Mouse (Mus musculus): ENCODE results near the gene Nceh1.

Gene Nceh1

DNA sequence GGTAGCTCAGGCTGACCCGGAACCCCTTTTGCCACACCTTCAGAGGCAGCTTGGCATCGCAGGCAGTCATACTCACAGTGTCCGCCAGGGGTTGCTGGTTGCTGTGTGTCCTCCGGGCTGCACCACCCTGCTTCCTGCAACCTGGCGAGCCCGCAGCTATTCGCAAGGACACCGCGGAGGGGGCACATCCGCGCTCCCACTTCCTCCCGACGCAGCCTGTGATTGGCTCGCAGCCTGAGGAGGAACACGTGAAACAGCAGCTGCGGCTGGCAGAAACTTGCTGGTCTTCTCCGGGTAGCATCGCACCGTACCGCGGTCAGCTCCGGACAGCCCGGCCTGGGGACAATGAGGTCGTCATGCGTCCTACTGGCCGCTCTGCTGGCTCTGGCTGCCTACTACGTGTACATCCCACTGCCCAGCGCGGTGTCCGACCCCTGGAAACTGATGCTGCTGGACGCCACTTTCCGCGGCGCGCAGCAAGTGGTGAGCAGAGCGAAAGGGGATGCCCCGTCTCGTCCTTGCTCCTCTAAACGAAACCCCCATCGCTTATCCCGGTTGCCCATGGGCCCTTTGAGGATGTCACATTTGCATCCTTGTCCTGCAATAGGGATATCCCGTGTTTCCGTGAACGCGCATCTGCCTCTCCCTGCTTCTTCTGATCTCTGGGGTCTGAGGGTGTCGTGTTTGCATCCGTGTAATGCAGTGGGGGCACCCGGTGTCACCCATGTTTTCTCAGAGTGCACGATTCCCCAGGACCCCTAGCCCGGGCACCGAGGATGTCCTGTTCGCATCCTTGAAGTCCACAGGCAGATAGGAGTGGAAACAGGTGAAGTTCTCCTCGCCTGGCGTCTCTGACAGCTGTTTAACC is at the start of gene Nceh1:
Gene Nceh1 (plus strand): TSS at position 233 of the 868 bp plus-strand sequence.
- peak; percentile 90 to 94 for DNase-seq

DNA sequence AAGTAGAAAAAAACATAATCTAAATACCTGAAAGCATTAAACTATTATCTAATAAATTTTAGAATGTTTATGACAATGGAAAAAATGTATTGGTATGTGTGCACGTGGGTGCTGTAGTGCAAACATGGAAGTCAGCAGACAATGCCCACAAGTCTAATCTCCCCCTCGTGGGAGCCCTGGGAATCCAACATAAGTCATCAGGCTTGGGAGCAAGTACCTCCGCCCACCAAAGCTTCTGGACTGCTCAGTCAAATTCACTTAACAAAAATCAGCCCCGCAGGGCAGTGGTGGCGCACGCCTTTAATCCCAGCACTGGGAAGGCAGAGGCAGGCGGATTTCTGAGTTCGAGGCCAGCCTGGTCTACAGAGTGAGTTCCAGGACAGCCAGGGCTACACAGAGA is 42.7 kb upstream of the Nceh1 start:
- no peak for DNase-seq

DNA sequence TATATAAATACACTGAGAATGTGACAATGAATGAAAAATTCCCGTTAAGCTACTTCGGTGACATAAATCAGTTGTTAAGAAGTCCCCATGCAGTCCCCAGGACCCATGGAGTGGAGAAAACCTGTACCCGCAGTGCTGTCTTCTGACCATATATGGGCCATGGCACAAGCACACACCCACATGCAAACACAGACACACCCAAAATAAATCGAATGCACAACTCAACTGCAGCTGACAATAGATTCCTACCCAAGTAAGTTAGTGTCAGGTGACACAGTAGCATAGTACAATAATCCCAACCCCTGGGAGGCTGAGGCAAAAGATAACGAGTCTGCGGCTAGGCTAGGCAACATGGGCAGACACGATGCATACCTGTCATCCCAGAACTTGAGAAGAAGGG is 39.2 kb upstream of the Nceh1 start:
- DNase-seq = no peak

DNA sequence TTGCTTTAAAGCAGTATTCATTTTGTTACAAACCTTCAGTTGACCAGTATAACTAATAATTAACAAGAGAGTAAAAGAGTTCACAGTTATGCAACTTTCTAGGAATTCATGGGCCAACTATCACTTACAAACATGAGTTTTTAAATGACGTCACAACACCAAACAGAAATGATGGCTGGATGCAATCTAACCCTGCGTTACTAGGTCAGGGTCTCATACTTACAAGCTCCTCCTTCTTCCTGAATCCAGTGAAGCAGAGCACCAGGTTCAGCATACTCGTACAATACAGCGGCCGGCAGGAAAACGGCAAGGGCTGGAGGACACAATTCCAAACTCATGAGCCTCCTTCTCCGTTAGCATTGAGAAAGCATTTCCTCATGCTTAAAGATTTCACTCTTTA is 37.0 kb upstream of the Nceh1 start:
- DNase-seq = no peak

- DNase-seq = no peak
Observed at GRCm38 (mm10) chr3:27153191-27153671, 29.5 kb upstream of the Nceh1 start.

GRCm38 (mm10) chr3:27153701-27154209 is 29.0 kb upstream of the Nceh1 start, which contains the start of gene Ect2:
Gene Ect2, minus strand, starts transcription at chr3:27153878.
- DNase-seq = peak; percentile 93 to 94

- DNase-seq = no peak
Observed at GRCm38 (mm10) chr3:27154280-27154679, 28.5 kb upstream of the Nceh1 start.

DNA sequence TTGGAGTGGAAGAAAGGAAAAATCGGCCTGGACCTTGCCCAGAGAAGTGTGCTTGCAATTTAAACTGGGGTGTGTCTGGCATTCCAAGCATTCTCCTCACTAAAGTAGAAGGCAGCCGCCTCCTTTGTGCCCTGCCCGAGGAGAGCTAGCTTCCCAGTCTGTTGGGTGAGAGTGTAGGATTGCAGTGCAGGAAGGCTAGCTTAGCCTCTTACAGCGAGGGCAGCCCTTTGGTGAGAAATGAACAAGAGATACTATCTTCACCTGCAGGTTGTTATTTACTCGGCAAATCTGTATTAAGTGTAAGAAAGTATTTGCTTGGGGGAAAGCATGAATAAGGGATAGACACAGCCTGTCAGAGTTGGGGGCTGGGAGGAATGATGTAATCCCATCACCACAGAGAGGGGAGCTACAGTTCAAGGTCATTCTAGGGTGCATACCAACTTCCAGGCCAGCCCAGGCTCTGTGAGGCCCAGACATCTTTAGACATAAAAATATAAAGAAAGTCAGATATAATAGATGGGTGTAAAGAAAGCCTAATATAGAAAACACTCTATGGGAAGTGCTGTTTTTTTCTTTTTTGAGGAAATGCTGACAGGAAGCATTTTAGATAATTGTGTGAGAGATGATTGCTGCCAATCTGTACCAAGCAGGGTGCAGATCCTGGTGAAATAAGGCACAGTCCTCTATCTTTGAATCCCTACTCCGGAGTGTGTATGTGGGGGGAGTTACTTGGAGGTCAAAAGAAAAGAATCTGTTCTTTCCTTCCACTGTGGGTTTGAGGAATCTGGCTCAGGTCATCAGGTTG is 27.5 kb upstream of the Nceh1 start:
- no peak for DNase-seq

- DNase-seq = no peak
Observed at GRCm38 (mm10) chr3:27155856-27156593, 26.7 kb upstream of the Nceh1 start.

GRCm38 (mm10) chr3:27156594-27156949 is 26.2 kb upstream of the Nceh1 start:
- DNase-seq = no peak

DNA sequence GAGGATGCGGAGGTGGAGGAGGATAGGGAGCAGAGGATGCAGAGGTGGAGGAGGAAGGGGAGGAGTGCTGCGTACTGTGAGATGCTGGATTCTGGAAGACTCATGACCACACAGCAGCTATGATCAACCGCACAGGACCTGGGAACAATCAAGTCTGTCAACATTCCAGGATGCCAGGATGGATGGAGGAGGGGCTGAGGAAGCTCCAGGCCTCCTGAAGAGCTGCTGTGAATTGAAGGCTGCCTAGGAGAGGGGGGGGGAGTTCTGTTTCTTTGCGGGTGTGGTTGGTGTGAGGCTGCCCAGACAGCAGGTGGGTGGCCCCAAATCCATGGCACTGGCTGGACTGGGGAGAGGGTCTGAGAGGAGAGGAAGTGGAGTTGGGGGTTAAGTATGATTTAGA is 23.9 kb upstream of the Nceh1 start:
- DNase-seq = no peak

DNA sequence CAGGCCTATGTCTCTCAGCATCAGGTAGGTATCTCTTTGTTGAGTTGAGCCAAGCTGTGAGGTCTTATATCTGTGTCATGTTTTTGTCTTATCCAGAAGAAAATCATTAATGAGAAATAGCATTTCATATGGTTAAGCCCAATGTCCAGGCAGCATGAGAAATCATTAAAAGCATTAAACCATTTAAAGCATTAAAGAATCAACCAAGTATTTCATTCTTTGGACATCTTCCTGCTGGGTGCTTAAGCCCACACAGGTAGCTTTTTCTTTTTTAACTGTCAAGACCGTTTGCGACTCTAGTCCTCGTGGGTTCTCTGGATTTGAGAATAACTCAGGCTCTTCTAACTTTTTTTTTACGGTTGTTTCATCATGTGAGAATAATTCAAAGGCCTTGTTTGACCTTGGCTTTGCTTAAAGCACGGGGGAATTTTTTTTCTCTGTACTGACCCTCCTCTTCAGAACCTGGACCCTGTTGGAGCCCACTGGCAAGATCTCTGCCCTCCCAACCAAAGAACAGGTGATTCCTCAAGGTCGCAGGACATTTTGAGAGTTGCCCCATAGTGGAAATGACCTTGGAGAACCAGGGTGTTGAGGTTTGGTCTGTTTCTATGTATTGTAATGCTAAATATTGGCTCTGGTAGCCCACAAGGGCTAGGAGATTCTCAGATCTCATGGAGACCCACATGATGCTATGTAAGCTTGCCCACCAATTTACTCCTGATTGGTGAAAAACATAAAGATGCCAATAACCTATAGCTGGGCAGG is 20.9 kb upstream of the Nceh1 start:
- DNase-seq = no peak

DNA sequence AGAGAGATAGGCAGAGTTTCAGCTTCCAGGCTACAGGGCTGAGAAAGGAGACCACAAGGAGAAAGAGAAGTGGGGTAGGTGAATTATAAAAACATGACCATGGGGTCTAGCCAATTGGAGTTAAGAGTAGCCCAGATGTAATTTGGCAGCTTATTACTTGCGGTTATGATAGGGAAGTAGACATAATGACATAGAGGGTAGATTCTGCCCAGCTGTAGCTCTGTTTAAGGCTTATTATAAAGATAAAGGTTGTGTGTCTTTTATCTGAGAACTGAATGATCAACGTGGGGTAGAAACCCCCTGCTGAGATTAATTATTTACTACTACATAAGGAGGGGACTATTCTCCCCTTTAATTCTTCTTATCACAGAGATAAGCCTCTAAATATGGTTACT is 20.4 kb upstream of the Nceh1 start:
- DNase-seq = no peak

DNA sequence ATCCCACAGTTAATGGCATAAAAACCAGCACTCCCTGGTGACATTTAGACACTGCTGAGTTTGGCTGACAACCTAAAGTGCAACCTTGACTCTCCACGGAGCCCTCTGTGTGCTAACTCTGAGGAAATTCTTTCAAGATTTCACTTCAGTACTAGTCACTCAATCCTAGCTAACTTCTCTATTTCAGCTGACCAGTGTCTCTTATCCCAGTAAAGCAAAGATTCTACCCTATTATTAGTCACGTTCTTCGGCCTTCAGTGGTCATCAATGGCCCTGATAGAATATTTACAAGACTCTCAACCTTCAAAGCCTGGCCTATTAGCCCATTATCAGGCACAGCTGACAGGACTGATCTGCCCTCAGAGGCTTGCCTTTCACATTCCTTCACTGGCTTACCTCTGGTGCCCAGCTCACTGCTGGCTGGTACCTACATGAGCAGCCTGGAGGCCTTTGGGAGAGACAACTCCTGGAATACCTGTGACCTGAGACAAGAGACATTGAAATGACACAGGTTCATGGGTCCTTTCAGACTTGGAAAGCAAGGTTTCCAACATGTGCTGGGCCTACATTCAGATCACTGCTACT is 17.2 kb upstream of the Nceh1 start:
- no peak for DNase-seq

GRCm38 (mm10) chr3:27170257-27170656 is 12.5 kb upstream of the Nceh1 start:
- no peak for DNase-seq

- no peak for DNase-seq
Observed at GRCm38 (mm10) chr3:27179711-27180110, 3.1 kb upstream of the Nceh1 start.

- DNase-seq = no peak
Observed at GRCm38 (mm10) chr3:27183601-27184175, 923 bp downstream of the Nceh1 start.

- DNase-seq = no peak
Observed at GRCm38 (mm10) chr3:27188386-27188785, 5.6 kb downstream of the Nceh1 start.

DNA sequence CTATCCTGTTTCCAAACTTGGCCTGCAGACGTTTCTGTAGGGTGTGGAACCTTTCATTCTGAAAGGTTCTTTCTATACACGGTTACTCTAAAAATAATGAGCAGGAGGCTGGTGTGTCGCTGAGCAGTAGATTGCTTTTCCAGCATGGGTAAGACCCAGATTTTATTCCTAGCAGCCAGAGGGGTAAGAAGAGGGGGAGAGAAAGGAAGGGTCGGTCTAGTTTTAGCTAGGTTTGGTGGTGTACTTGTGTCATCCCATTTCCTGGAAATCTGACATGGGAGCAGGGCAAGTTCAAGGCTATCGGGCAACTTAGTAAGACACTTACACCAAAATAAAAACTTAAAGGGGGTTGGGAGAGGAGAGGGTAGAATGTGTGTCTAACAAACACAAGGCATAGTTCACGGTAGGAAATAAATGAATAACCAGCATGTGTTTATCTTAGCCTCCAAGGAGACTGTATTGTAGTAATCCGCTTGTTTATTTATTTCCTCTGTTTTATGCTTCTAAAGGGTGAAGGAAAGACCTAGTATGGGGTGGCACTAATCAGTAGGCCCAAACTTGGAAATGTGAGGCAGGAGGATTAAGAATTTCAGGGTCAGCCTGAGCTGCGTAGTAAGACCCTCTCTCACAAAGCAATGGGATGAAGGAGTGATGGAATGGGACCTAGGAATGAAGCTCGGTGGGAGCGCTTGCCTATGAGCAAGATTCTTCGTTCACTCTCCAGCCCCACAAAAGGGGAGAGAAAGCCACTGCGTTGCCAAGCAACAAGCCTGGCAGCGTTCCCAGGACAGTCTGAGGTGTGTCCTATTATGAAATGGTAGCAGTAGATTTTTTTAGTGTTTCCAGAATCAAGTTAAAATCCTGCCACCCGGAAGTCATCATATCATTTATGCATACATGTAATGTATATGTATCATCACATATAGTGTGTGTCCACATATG is 6.8 kb downstream of the Nceh1 start:
- no peak for DNase-seq

DNA sequence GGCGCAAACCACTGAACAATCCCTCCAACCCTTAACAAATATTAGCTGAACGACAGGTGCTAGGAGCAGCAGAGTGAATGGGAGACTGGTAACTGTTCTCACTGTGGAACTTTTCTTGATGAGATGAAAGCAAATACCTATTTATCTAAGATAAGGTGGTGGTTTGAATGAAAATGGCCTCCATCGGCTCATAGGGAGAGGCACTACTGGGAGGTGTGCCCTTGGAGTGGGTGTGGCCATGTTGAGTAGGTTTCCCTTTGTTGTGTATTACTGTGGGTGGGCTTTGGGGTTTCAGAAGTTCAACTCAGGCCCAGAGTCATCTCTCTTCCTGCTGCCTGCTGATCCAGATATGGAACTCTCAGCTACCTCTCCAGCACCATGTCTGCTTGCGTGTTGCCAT is 8.1 kb downstream of the Nceh1 start:
- no peak for DNase-seq
